Mouse (Mus musculus) liver, embryonic 15.5 days (tissue): Measurements from ENCODE around the gene Tm4sf1. TPM values are rescaled to one million over a fixed set of nuclear protein-coding genes. Genes with fewer than 3 reads are reported as not detected.

Experiments used
- ATAC-seq: fragments of 200-750 bp; cut with Nextera tagmentation; 2 replicates; pipeline ENCODE4 v1.8.0; 2017; ENCODE audit warnings: moderate number of reproducible peaks, mild to moderate bottlenecking, moderate library complexity; ENCODE audit not compliant: insufficient read depth
- H3K27ac ChIP-seq: fragments of 300-500 bp; sonication (generic); replicated peaks from 2 replicates; pipeline ENCODE4 v1.5.1; 2015; ENCODE audit warnings: mild to moderate bottlenecking, inconsistent platforms
- H3K27me3 ChIP-seq: fragments of 300-500 bp; sonication (generic); 2 replicates; pipeline ENCODE4 v1.6.1; 2015; ENCODE audit warnings: mild to moderate bottlenecking, inconsistent platforms
- H3K36me3 ChIP-seq: fragments of 300-500 bp; sonication (generic); replicated peaks from 2 replicates; pipeline ENCODE4 v1.6.1; 2015; ENCODE audit warnings: moderate library complexity, mild to moderate bottlenecking, inconsistent platforms
- H3K4me1 ChIP-seq: fragments of 300-500 bp; sonication (generic); replicated peaks from 2 replicates; pipeline ENCODE4 v1.6.1; 2015; ENCODE audit warnings: inconsistent platforms
- H3K4me2 ChIP-seq: fragments of 300-500 bp; sonication (generic); 2 replicates; pipeline ENCODE4 v1.6.1; 2015; ENCODE audit warnings: moderate library complexity, mild to moderate bottlenecking, inconsistent platforms
- H3K4me3 ChIP-seq: fragments of 300-500 bp; sonication (generic); replicated peaks from 2 replicates; pipeline ENCODE4 v1.5.1; 2015; ENCODE audit warnings: mild to moderate bottlenecking, inconsistent platforms
- H3K9ac ChIP-seq: fragments of 300-500 bp; sonication (generic); 2 replicates; pipeline ENCODE4 v1.6.1; 2015; ENCODE audit warnings: moderate library complexity, mild to moderate bottlenecking, inconsistent platforms
- H3K9me3 ChIP-seq: fragments of 300-500 bp; sonication (generic); replicated peaks from 2 replicates; pipeline ENCODE4 v1.6.1; 2016; ENCODE audit warnings: inconsistent platforms
- WGBS: fragments of 180-500 bp; shearing (Covaris S2); methylation state at CpG from one replicate; pipeline ENCODE4 v1.1.7; 2015; ENCODE audit warnings: mixed read lengths; ENCODE audit not compliant: insufficient replicate concordance; 5-methylcytosine and 5-hydroxymethylcytosine counted together
- polyA plus RNA-seq: library from polyadenylated mRNA; unstranded; fragments of >200 nt; fragmentation: Nextera tagmentation; extraction: Ambion mirVana; gene quantifications from 2 replicates; pipeline ENCODE4 v1.2.1, GENCODE M21; 2015

The Tm4sf1 gene
- polyA plus RNA-seq, 1 experiment from 2014 or later, result 12.5 TPM

- ATAC-seq, result no peak
- Histone ChIP-seq H3K4me1 (no peaks in the 10 kb centered on the region), H3K4me3 (no peak overlapping the region), H3K27me3 (no peaks in the 10 kb centered on the region), H3K9me3 (no peaks in the 10 kb centered on the region), H3K36me3 (no peaks in the 10 kb centered on the region), H3K9ac (no peak overlapping the region), H3K27ac (no peak overlapping the region), H3K4me2 (no peak overlapping the region)
- WGBS, result 55% methylated on average over 3 of the region's 3 CpGs
Observed at GRCm38 (mm10) chr3:57303486-57303885, 1.7 kb upstream of the Tm4sf1 start.

GRCm38 (mm10) chr3:57302886-57303285 lies 1.1 kb upstream of the Tm4sf1 start:
- Histone ChIP-seq H3K4me3 (no peak overlapping the region), H3K9me3 (no peaks in the 10 kb centered on the region), H3K27me3 (no peaks in the 10 kb centered on the region), H3K27ac (no peak overlapping the region), H3K4me2 (no peak overlapping the region), H3K9ac (no peak overlapping the region), H3K4me1 (no peaks in the 10 kb centered on the region), H3K36me3 (no peaks in the 10 kb centered on the region)
- ATAC-seq, result no peak
- 50% methylated on average over 2 of the region's 2 CpGs for WGBS

GRCm38 (mm10) chr3:57301366-57301765 lies 422 bp downstream of the Tm4sf1 start:
- Histone ChIP-seq H3K4me3 (no peak overlapping the region), H3K9ac (no peak overlapping the region), H3K36me3 (no peaks in the 10 kb centered on the region), H3K27me3 (no peaks in the 10 kb centered on the region), H3K4me1 (no peaks in the 10 kb centered on the region), H3K27ac (no peak overlapping the region), H3K4me2 (no peak overlapping the region), H3K9me3 (no peaks in the 10 kb centered on the region)
- 38% methylated on average over 4 of the region's 4 CpGs for WGBS
- no peak for ATAC-seq

- WGBS, result 44% methylated on average over 2 of the region's 2 CpGs
- H3K27ac ChIP-seq, result no peak overlapping the region
- no peaks in the 10 kb centered on the region for H3K4me1 ChIP-seq
- ATAC-seq, result no peak
- H3K4me3 ChIP-seq, result no peak overlapping the region
- no peak overlapping the region for H3K4me2 ChIP-seq
- H3K9me3 ChIP-seq, result no peaks in the 10 kb centered on the region
- no peaks in the 10 kb centered on the region for H3K36me3 ChIP-seq
- H3K9ac ChIP-seq, result no peak overlapping the region
- no peaks in the 10 kb centered on the region for H3K27me3 ChIP-seq
Observed at GRCm38 (mm10) chr3:57297991-57298390, 3.8 kb downstream of the Tm4sf1 start.

- no peaks in the 10 kb centered on the region for H3K9me3 ChIP-seq
- no peak overlapping the region for H3K4me3 ChIP-seq
- H3K4me2 ChIP-seq, result no peak overlapping the region
- H3K4me1 ChIP-seq, result no peaks in the 10 kb centered on the region
- ATAC-seq, result no peak
- no peak overlapping the region for H3K27ac ChIP-seq
- H3K9ac ChIP-seq, result no peak overlapping the region
- H3K27me3 ChIP-seq, result no peaks in the 10 kb centered on the region
- no peaks in the 10 kb centered on the region for H3K36me3 ChIP-seq
Observed at GRCm38 (mm10) chr3:57296574-57296973, 5.2 kb downstream of the Tm4sf1 start.

GRCm38 (mm10) chr3:57295631-57296030 lies 6.2 kb downstream of the Tm4sf1 start:
- Histone ChIP-seq H3K27ac (no peak overlapping the region), H3K4me1 (no peaks in the 10 kb centered on the region), H3K27me3 (no peaks in the 10 kb centered on the region), H3K9me3 (no peaks in the 10 kb centered on the region), H3K4me3 (no peak overlapping the region), H3K9ac (no peak overlapping the region), H3K4me2 (no peak overlapping the region), H3K36me3 (no peaks in the 10 kb centered on the region)
- 73% methylated on average over 4 of the region's 4 CpGs for WGBS
- no peak for ATAC-seq

- Histone ChIP-seq H3K27ac (no peak overlapping the region; the same call in 1 of the 2 replicates), H3K4me2 (no peak overlapping the region), H3K9me3 (no peaks in the 10 kb centered on the region), H3K36me3 (no peaks in the 10 kb centered on the region), H3K4me1 (no peaks in the 10 kb centered on the region), H3K4me3 (no peak overlapping the region), H3K27me3 (no peaks in the 10 kb centered on the region), H3K9ac (no peak overlapping the region)
- WGBS, result 52% methylated on average over 21 of the region's 21 CpGs
- ATAC-seq, result no peak
Observed at GRCm38 (mm10) chr3:57294742-57295525, 6.9 kb downstream of the Tm4sf1 start.

- Histone ChIP-seq H3K36me3 (no peaks in the 10 kb centered on the region), H3K27me3 (no peaks in the 10 kb centered on the region), H3K9ac (no peak overlapping the region), H3K9me3 (no peaks in the 10 kb centered on the region), H3K4me2 (no peak overlapping the region), H3K27ac (no peak overlapping the region), H3K4me3 (no peak overlapping the region), H3K4me1 (no peaks in the 10 kb centered on the region)
- ATAC-seq, result no peak
- 49% methylated on average over 4 of the region's 4 CpGs for WGBS
Observed at GRCm38 (mm10) chr3:57293925-57294324, 7.9 kb downstream of the Tm4sf1 start.

GRCm38 (mm10) chr3:57292826-57293225 lies 9.0 kb downstream of the Tm4sf1 start:
- Histone ChIP-seq H3K4me2 (no peak overlapping the region), H3K4me3 (no peak overlapping the region)
- no peak for ATAC-seq

GRCm38 (mm10) chr3:57288944-57289491 lies 12.8 kb downstream of the Tm4sf1 start:
- Histone ChIP-seq H3K9ac (no peak overlapping the region), H3K27me3 (no peaks in the 10 kb centered on the region)
- WGBS, result 52% methylated on average over 1 of the region's 1 CpGs

More at GRCm38 (mm10) chr3:57292826-57293225, 9.0 kb downstream of the Tm4sf1 start:
- Histone ChIP-seq H3K9me3 (no peaks in the 10 kb centered on the region), H3K27ac (no peak overlapping the region), H3K27me3 (no peaks in the 10 kb centered on the region), H3K36me3 (no peaks in the 10 kb centered on the region), H3K9ac (no peak overlapping the region), H3K4me1 (no peaks in the 10 kb centered on the region; the same call in 1 of the 2 replicates)
- 65% methylated on average over 11 of the region's 11 CpGs for WGBS

GRCm38 (mm10) chr3:57287854-57288720 lies 13.7 kb downstream of the Tm4sf1 start:
- no peaks in the 10 kb centered on the region for H3K9me3 ChIP-seq
- H3K27me3 ChIP-seq, result no peaks in the 10 kb centered on the region
- no peak overlapping the region for H3K9ac ChIP-seq
- no peak for ATAC-seq
- H3K4me2 ChIP-seq, result no peak overlapping the region
- no peaks in the 10 kb centered on the region for H3K36me3 ChIP-seq
- H3K27ac ChIP-seq, result no peak overlapping the region; the same call in 1 of the 2 replicates
- H3K4me3 ChIP-seq, result no peak overlapping the region
- WGBS, result 30% methylated on average over 7 of the region's 7 CpGs
- H3K4me1 ChIP-seq, result no peaks in the 10 kb centered on the region; the same call in 1 of the 2 replicates

More at GRCm38 (mm10) chr3:57288944-57289491, 12.8 kb downstream of the Tm4sf1 start:
- Histone ChIP-seq H3K27ac (no peak overlapping the region), H3K4me3 (no peak overlapping the region), H3K4me1 (no peaks in the 10 kb centered on the region; the same call in 1 of the 2 replicates), H3K4me2 (no peak overlapping the region), H3K36me3 (no peaks in the 10 kb centered on the region), H3K9me3 (no peaks in the 10 kb centered on the region)
- no peak for ATAC-seq
